Mouse (Mus musculus): ENCODE measurements around the gene Prkg1. TPM values are rescaled to one million over a fixed set of nuclear protein-coding genes. Genes with fewer than 3 reads are reported as not detected.

The Prkg1 gene
- total RNA-seq, 2 experiments from 2014 or later = 18.8 to 19.1 TPM

DNA sequence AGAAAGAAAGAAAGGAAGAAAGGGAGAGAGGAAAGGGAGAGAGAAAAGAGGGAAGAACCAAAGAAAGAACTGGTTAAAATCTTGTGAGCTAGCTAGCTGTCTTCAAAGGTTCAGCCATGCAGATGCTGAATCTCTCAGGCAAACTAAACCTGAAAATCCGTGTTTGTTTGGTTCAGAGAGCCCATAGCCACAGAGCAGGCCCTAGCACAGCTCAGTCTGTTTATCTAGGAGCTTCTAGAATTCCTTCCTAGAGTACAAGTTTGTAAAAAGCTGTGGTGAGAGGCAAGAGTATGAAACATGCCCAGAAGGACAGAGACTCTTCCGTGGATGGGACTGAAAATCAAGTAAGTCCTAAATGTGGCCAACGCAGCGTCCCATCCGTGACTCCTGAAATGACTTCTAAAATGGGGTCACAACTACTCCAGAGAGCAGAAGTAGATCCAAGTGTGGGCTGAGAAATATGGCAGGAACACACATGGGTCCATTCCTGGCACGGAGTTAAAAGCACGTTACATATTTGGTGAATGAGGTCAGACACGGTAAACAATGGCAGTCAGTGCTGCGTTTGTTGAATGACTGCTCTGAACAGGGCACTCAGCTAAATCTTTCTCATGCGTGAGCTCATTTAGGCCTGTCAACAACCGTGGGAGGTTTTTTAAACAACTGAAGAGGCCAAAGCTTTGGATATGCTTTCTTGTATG, 13.7 kb downstream of the Prkg1 start:
- DNase-seq = no peak
- intact Hi-C loops (cut with DNase I) = loop anchor here (10.0 kb wide), 2 partner anchors 406 to 666 kb away; partner anchors contain the start of gene Cstf2t

DNA sequence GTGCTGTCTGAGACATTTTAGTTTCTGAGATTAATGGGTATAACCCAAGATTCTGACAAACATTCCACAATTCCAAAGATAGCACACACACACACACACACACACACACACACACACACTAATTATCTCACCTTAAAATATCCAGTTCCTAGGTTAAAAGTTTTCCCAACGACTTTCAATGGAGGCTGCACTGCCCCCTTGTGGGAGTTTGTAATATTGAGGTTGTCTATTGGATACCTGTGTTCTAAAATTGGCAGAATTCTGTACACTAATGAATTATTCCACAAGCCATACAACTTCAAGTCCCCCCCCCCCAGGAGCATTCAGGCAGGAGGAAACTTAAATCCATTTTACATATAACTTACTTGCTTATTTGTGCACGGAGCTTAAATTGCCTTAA, 18.2 kb downstream of the Prkg1 start:
- peak; percentile 65 to 73 for DNase-seq
- intact Hi-C loops (cut with DNase I) = loop anchor here (5.0 kb wide), 2 partner anchors 904 to 1079 kb away; no protein-coding TSS in a partner anchor

- no peak for DNase-seq
- intact Hi-C loops (cut with DNase I) = no loop called here
These were observed 21.4 kb downstream of the Prkg1 start for GRCm38 (mm10) chr19:31743241-31744045.

DNA sequence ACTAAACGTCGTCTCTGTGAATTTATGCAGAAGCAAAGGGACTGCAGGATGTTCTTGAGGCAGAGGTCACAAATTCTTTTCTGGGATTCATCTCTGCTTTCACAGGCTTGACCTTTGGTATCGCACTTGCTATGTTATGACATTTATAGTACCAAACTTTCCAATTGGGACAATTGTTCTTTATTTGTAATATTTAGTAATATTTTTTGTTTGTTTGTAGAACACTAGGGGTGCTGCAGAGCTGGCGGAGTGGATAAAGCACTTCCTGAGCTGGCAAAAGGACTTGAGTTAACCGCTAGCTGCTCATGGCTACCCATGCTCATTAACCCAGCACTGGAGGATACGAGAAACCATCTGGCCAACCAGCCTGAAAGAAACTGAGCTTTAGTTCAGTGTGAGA, 49.9 kb downstream of the Prkg1 start:
- intact Hi-C loops (cut with DNase I) = no loop called here

DNA sequence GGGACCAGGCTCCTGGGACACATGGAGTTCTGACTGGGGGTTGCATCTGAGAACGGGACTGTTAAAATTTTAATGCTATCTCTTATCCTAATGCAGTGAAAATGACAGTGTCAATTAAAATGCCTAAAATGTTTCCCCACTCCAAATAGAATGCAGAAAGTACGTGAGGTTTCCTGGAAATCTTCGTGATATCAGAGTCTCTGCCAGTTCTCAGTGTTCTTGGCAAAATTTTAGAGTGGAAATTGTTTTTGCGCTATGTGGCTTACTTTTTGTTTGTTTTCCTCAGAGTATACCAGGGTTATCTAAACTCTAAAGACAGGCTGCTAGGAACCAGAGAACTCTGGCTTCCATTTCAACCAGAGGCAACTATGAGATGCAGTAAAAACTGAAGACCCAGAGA, 50.4 kb downstream of the Prkg1 start:
- intact Hi-C loops (cut with DNase I) = no loop called here
- no peak for DNase-seq

More for the DNA sequence above, 49.9 kb downstream of the Prkg1 start:
- DNase-seq = no peak

- no peak for DNase-seq
- intact Hi-C loops (cut with DNase I) = no loop called here
These were observed 51.5 kb downstream of the Prkg1 start for GRCm38 (mm10) chr19:31713321-31713720.

GRCm38 (mm10) chr19:31710336-31710735, 54.5 kb downstream of the Prkg1 start:
- DNase-seq = no peak

DNA sequence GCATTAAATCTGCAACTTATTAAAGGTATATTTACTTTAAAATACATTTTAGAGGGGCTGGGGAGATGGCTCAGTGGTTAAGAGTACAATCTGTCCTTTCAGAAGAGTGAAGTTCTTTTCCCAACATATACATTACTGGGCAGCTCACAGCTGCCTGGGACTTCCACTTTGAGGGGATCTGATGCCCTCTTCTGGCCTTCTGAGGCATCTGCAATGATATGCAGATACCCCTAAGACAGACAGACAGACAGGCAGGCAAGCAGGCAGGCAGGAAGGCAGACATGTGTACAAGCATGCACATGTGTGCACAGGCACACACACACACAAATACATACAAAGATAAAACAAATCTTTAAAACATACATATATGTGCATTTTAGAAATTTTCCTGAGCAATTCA, 60.8 kb downstream of the Prkg1 start:
- intact Hi-C loops (cut with DNase I) = no loop called here
- DNase-seq = no peak

More at GRCm38 (mm10) chr19:31710336-31710735, 54.5 kb downstream of the Prkg1 start:
- intact Hi-C loops (cut with DNase I) = no loop called here

GRCm38 (mm10) chr19:31698916-31699315, 65.9 kb downstream of the Prkg1 start:
- intact Hi-C loops (cut with DNase I) = no loop called here
- peak in 1 of 2 experiments; percentile 7 for DNase-seq

DNA sequence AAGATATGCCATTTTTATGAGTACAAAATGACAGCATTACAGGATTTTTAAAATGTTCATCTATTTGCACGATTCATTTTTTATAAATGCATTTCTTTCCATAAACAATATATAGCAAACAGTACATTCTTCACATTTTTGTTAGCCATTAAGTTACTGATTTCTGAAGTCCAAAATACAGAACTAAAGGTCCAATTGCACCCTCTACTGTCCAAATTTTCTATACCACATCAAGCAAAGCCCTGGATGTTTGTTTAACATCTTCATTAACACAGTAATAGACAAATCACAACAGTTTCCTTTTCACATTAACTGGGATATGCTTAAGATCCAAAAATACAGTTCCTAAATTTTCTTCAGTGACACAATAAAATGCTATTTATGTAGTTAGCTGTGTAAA, 84.0 kb downstream of the Prkg1 start:
- intact Hi-C loops (cut with DNase I) = loop anchor here (5.0 kb wide), 3 partner anchors 339 to 1014 kb away; no protein-coding TSS in a partner anchor
- no peak for DNase-seq

DNA sequence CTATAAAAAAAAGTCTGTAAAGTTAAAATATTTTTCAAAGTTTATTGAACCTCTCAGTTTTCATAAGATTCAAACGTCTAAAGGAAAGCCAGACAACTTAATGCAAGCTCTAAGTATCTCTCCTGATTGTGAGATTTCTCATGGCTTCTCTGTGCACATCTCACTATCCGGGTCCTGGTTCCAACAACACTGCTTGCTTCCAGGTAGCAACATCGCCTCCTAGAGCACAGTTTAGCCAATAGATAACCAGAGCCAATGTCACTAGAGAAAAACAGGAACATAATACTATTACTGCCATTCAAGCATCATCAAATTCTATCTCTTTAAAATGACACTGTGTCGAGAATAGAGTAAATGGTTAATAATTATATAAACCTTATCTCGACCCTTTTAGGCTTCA, 86.5 kb downstream of the Prkg1 start:
- intact Hi-C loops (cut with DNase I) = no loop called here
- DNase-seq = no peak

DNA sequence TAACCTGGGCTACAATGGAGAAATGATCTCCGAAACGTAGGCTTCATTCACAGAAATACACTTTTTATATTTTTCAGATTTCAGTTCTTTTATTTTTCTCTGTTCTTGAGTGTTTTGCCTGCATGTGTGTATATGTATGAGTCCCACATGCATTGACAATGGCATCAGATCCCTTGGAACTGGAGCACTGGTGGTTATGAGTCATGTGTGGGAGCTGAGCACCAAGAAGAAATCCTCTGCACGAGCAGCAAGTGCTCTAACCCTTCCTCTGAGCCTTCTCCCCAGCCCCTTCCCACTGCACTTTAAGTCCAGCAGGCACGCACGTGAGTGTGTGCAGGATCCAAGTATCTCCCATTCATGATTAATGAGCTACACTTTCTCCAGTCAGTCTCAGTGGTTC, 93.1 kb downstream of the Prkg1 start:
- intact Hi-C loops (cut with DNase I) = no loop called here
- DNase-seq = no peak

GRCm38 (mm10) chr19:31665007-31665406, 99.8 kb downstream of the Prkg1 start:
- intact Hi-C loops (cut with DNase I) = no loop called here
- no peak for DNase-seq

DNA sequence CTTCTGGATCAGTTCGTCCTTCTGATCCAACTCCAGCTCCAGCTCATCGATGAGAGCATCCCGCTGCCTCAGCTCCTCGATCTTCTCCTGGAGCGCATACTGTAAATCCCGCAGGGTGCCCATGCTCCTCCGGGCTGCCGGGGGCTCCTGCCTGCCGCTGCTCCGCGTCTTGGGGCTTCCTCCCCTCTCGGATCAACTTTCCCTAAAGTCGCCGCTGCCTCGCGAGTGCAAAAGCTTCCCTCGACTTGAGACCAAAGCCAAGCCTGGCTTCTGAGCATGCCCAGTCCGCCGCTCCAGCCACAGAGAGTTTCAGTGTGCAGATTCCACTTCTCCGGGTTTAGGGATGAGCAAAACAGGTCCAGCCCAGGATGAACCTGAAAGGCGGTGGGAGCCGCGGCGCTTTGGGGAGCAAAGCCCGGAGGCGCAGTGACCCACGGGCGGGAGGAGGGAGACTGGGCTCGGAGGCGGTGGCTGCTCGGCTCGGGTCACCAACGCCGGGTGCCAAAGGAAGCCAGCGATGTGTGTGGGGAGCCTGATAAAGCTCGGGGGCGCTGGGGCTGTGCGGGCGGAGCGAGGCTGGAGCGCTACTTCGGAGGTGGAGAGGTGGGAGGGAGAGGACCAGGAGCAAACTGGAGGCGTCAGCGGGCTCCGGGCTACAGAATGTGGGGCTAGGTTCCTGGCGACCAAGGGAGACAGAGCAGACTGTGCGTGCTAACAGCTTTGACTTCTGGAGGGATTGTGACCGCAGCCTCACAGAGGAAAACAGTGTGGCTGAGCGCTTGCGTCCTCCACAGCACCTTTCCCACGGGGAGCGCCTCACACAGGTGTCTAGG, 100.5 kb downstream of the Prkg1 start:
- intact Hi-C loops (cut with DNase I) = loop anchor here (5.0 kb wide), 1 partner anchor 322 kb away; no protein-coding TSS in a partner anchor
- DNase-seq = peak; percentile 46 to 52

DNA sequence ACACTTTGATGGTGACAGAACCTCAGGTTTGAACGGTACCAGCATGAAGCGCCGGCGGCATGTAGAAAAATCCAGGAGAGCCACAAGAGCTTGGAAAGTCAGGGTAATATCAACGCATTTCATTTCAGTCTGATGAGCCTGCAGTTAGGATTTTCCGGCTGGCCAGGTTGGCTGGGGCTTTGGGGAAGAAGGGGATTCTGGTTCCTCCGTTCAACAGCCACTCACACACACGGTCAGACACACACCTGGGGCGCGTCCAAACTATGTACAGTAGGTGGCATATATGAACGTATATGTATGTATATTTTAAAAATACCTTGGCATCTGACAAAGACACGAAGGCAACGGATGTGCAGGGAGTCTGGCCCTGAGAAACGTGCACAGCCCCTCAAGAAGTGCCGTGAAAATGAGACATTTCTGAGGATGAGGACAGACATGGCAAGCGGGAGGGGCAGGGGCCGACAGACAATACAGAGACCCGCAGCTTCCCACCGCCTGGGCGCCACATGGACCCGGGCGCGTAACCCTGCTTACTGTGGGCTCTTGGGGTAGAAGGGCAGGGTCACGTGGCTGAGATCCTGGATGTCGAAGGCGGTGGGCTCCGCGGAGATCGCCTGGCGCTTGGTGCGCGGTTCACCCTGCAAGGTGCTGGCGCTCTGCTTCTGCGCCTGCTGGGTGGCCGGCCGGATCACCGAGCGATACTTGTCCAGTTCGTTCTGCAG, 101.2 kb downstream of the Prkg1 start:
- intact Hi-C loops (cut with DNase I) = loop anchor here (5.0 kb wide), 1 partner anchor 321 kb away; no protein-coding TSS in a partner anchor
- peak in 1 of 2 experiments; percentile 5 for DNase-seq

- DNase-seq = no peak
- intact Hi-C loops (cut with DNase I) = loop anchor here (5.0 kb wide), 1 partner anchor 321 kb away; no protein-coding TSS in a partner anchor
These were observed 102.0 kb downstream of the Prkg1 start for GRCm38 (mm10) chr19:31662802-31663201.

- DNase-seq = no peak
- intact Hi-C loops (cut with DNase I) = no loop called here
These were observed 106.0 kb downstream of the Prkg1 start for GRCm38 (mm10) chr19:31658751-31659397.

- intact Hi-C loops (cut with DNase I) = no loop called here
- peak in 1 of 2 experiments; percentile 2 for DNase-seq
These were observed 108.6 kb downstream of the Prkg1 start for GRCm38 (mm10) chr19:31656256-31656655.

DNA sequence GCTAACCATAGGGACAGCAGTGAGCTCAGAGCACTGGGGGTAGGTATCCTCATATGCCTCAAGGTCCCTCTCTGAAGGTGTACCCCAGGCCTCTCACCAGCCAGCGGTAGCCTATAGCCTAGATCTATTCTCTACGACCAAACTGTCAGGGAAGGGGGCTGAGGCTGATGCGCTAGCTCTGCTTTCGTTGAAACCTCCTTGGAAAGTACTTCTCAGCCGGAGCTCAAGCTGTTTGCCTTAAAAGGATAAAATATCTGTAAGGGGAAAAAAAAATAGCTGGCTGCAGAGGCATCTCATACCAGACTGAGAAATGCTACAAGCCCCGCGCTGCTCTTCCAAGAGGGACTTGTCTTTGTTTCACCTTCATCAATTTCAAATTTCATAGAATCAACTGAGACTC, 109.0 kb downstream of the Prkg1 start:
- intact Hi-C loops (cut with DNase I) = no loop called here
- no peak for DNase-seq

All from heart, postnatal 14 days (tissue).